Mouse (Mus musculus): Measurements from ENCODE around the gene St14. TPM values are rescaled to one million over a fixed set of nuclear protein-coding genes. Genes with fewer than 3 reads are reported as not detected.

Gene St14
- polyA plus RNA-seq, 1 experiment from 2014 or later, result 2.7 TPM

GRCm38 (mm10) chr9:31163327-31163726 lies 31.7 kb upstream of the St14 start:
- H3K9me3 ChIP-seq (ENCODE audit: control insufficient read depth, low read length), result no peaks in the 10 kb centered on the region
- no peak overlapping the region for H3K9ac ChIP-seq (ENCODE audit: low read length)
- no peak for ATAC-seq (replicated peaks; ENCODE audit: low FRiP score)
- no peak for DNase-seq (ENCODE audit: low spot score)
- 97% methylated on average over 1 of the region's 1 CpGs for WGBS
- H3K27ac ChIP-seq (ENCODE audit: low read depth, low read length), result no peak overlapping the region
- no peaks in the 10 kb centered on the region for H3K4me1 ChIP-seq (replicated peaks; ENCODE audit: control insufficient read depth, insufficient read depth, low read length)
- H3K27me3 ChIP-seq (ENCODE audit: control insufficient read depth, insufficient read depth, low read length), result no peaks in the 10 kb centered on the region
- no peak overlapping the region for H3K4me2 ChIP-seq (ENCODE audit: low read depth, low read length, severe bottlenecking)
- H3K4me3 ChIP-seq (ENCODE audit: low read depth, low read length), result no peak overlapping the region
- peaks cover 10% of the 10 kb centered on the region; the same call in 1 of the 2 replicates for H3K36me3 ChIP-seq (ENCODE audit: control insufficient read depth, insufficient read depth, low read length)

- Histone ChIP-seq H3K36me3 (ENCODE audit: control insufficient read depth, insufficient read depth, low read length) (peaks cover 10% of the 10 kb centered on the region; the same call in 1 of the 2 replicates), H3K4me3 (ENCODE audit: low read depth, low read length) (no peak overlapping the region), H3K4me2 (ENCODE audit: low read depth, low read length, severe bottlenecking) (no peak overlapping the region), H3K4me1 (replicated peaks; ENCODE audit: control insufficient read depth, insufficient read depth, low read length) (no peaks in the 10 kb centered on the region), H3K9me3 (ENCODE audit: control insufficient read depth, low read length) (no peaks in the 10 kb centered on the region), H3K27me3 (ENCODE audit: control insufficient read depth, insufficient read depth, low read length) (no peaks in the 10 kb centered on the region), H3K27ac (ENCODE audit: low read depth, low read length) (no peak overlapping the region), H3K9ac (ENCODE audit: low read length) (no peak overlapping the region)
- 90% methylated on average over 1 of the region's 1 CpGs for WGBS
- DNase-seq (ENCODE audit: low spot score) (no peak), ATAC-seq (replicated peaks; ENCODE audit: low FRiP score) (no peak)
Observed at GRCm38 (mm10) chr9:31162911-31163310, 31.3 kb upstream of the St14 start.

GRCm38 (mm10) chr9:31159910-31160309 lies 28.3 kb upstream of the St14 start:
- Histone ChIP-seq H3K9me3 (ENCODE audit: control insufficient read depth, low read length) (no peaks in the 10 kb centered on the region), H3K4me1 (replicated peaks; ENCODE audit: control insufficient read depth, insufficient read depth, low read length) (no peaks in the 10 kb centered on the region), H3K4me2 (ENCODE audit: low read depth, low read length, severe bottlenecking) (no peak overlapping the region), H3K9ac (ENCODE audit: low read length) (no peak overlapping the region), H3K27me3 (ENCODE audit: control insufficient read depth, insufficient read depth, low read length) (no peaks in the 10 kb centered on the region), H3K27ac (ENCODE audit: low read depth, low read length) (no peak overlapping the region), H3K4me3 (ENCODE audit: low read depth, low read length) (no peak overlapping the region), H3K36me3 (ENCODE audit: control insufficient read depth, insufficient read depth, low read length) (peaks cover 10% of the 10 kb centered on the region; the same call in 1 of the 2 replicates)
- no peak for DNase-seq (ENCODE audit: low spot score)
- ATAC-seq (replicated peaks; ENCODE audit: low FRiP score), result no peak
- 84% methylated on average over 4 of the region's 4 CpGs for WGBS

GRCm38 (mm10) chr9:31156594-31156993 lies 24.9 kb upstream of the St14 start:
- ATAC-seq (replicated peaks; ENCODE audit: low FRiP score) (no peak), DNase-seq (ENCODE audit: low spot score) (no peak)
- H3K4me1 ChIP-seq (replicated peaks; ENCODE audit: control insufficient read depth, insufficient read depth, low read length), result no peaks in the 10 kb centered on the region
- peaks cover 10% of the 10 kb centered on the region; the same call in 1 of the 2 replicates for H3K36me3 ChIP-seq (ENCODE audit: control insufficient read depth, insufficient read depth, low read length)
- H3K4me3 ChIP-seq (ENCODE audit: low read depth, low read length), result no peak overlapping the region
- H3K27ac ChIP-seq (ENCODE audit: low read depth, low read length), result no peak overlapping the region
- no peak overlapping the region for H3K9ac ChIP-seq (ENCODE audit: low read length)
- 94% methylated on average over 8 of the region's 8 CpGs for WGBS
- H3K27me3 ChIP-seq (ENCODE audit: control insufficient read depth, insufficient read depth, low read length), result no peaks in the 10 kb centered on the region
- H3K4me2 ChIP-seq (ENCODE audit: low read depth, low read length, severe bottlenecking), result no peak overlapping the region
- H3K9me3 ChIP-seq (ENCODE audit: control insufficient read depth, low read length), result no peaks in the 10 kb centered on the region

GRCm38 (mm10) chr9:31151050-31151449 lies 19.4 kb upstream of the St14 start:
- Histone ChIP-seq H3K27ac (ENCODE audit: low read depth, low read length) (no peak overlapping the region), H3K36me3 (ENCODE audit: control insufficient read depth, insufficient read depth, low read length) (no peaks in the 10 kb centered on the region; the same call in 1 of the 2 replicates), H3K4me2 (ENCODE audit: low read depth, low read length, severe bottlenecking) (no peak overlapping the region), H3K4me3 (ENCODE audit: low read depth, low read length) (no peak overlapping the region), H3K9me3 (ENCODE audit: control insufficient read depth, low read length) (no peaks in the 10 kb centered on the region), H3K27me3 (ENCODE audit: control insufficient read depth, insufficient read depth, low read length) (no peaks in the 10 kb centered on the region), H3K9ac (ENCODE audit: low read length) (no peak overlapping the region), H3K4me1 (replicated peaks; ENCODE audit: control insufficient read depth, insufficient read depth, low read length) (no peaks in the 10 kb centered on the region)
- ATAC-seq (replicated peaks; ENCODE audit: low FRiP score) (no peak), DNase-seq (ENCODE audit: low spot score) (no peak)
- WGBS, result 77% methylated on average over 2 of the region's 2 CpGs

GRCm38 (mm10) chr9:31148135-31148534 lies 16.5 kb upstream of the St14 start:
- DNase-seq (ENCODE audit: low spot score), result no peak
- Histone ChIP-seq H3K9me3 (ENCODE audit: control insufficient read depth, low read length) (no peaks in the 10 kb centered on the region), H3K9ac (ENCODE audit: low read length) (no peak overlapping the region), H3K4me2 (ENCODE audit: low read depth, low read length, severe bottlenecking) (no peak overlapping the region), H3K27me3 (ENCODE audit: control insufficient read depth, insufficient read depth, low read length) (no peaks in the 10 kb centered on the region), H3K36me3 (ENCODE audit: control insufficient read depth, insufficient read depth, low read length) (no peaks in the 10 kb centered on the region; the same call in 1 of the 2 replicates), H3K4me3 (ENCODE audit: low read depth, low read length) (no peak overlapping the region), H3K4me1 (replicated peaks; ENCODE audit: control insufficient read depth, insufficient read depth, low read length) (no peaks in the 10 kb centered on the region), H3K27ac (ENCODE audit: low read depth, low read length) (no peak overlapping the region)
- no peak for ATAC-seq (replicated peaks; ENCODE audit: low FRiP score)
- 92% methylated on average over 7 of the region's 7 CpGs for WGBS

- DNase-seq (ENCODE audit: low spot score) (no peak), ATAC-seq (replicated peaks; ENCODE audit: low FRiP score) (no peak)
- H3K9me3 ChIP-seq (ENCODE audit: control insufficient read depth, low read length), result no peaks in the 10 kb centered on the region
- H3K9ac ChIP-seq (ENCODE audit: low read length), result no peak overlapping the region
- no peaks in the 10 kb centered on the region for H3K4me1 ChIP-seq (replicated peaks; ENCODE audit: control insufficient read depth, insufficient read depth, low read length)
- H3K4me3 ChIP-seq (ENCODE audit: low read depth, low read length), result no peak overlapping the region
- WGBS, result 85% methylated on average over 7 of the region's 7 CpGs
- no peak overlapping the region for H3K27ac ChIP-seq (ENCODE audit: low read depth, low read length)
- H3K27me3 ChIP-seq (ENCODE audit: control insufficient read depth, insufficient read depth, low read length), result no peaks in the 10 kb centered on the region
- H3K4me2 ChIP-seq (ENCODE audit: low read depth, low read length, severe bottlenecking), result no peak overlapping the region
- no peaks in the 10 kb centered on the region; the same call in 1 of the 2 replicates for H3K36me3 ChIP-seq (ENCODE audit: control insufficient read depth, insufficient read depth, low read length)
Observed at GRCm38 (mm10) chr9:31145272-31145925, 13.7 kb upstream of the St14 start.

GRCm38 (mm10) chr9:31142924-31143323 lies 11.3 kb upstream of the St14 start:
- H3K9ac ChIP-seq (ENCODE audit: low read length), result no peak overlapping the region
- no peak overlapping the region for H3K27ac ChIP-seq (ENCODE audit: low read depth, low read length)
- no peaks in the 10 kb centered on the region for H3K4me1 ChIP-seq (replicated peaks; ENCODE audit: control insufficient read depth, insufficient read depth, low read length)
- ATAC-seq (replicated peaks; ENCODE audit: low FRiP score) (no peak), DNase-seq (ENCODE audit: low spot score) (no peak)
- no peaks in the 10 kb centered on the region for H3K27me3 ChIP-seq (ENCODE audit: control insufficient read depth, insufficient read depth, low read length)
- 62% methylated on average over 1 of the region's 1 CpGs for WGBS
- H3K4me2 ChIP-seq (ENCODE audit: low read depth, low read length, severe bottlenecking), result no peak overlapping the region
- no peak overlapping the region for H3K4me3 ChIP-seq (ENCODE audit: low read depth, low read length)
- H3K9me3 ChIP-seq (ENCODE audit: control insufficient read depth, low read length), result no peaks in the 10 kb centered on the region
- no peaks in the 10 kb centered on the region for H3K36me3 ChIP-seq (ENCODE audit: control insufficient read depth, insufficient read depth, low read length)

GRCm38 (mm10) chr9:31133131-31133530 lies 1.5 kb upstream of the St14 start:
- Histone ChIP-seq H3K27ac (ENCODE audit: low read depth, low read length) (no peak overlapping the region), H3K27me3 (ENCODE audit: control insufficient read depth, insufficient read depth, low read length) (peaks cover 38% of the 10 kb centered on the region), H3K9me3 (ENCODE audit: control insufficient read depth, low read length) (no peaks in the 10 kb centered on the region), H3K4me3 (ENCODE audit: low read depth, low read length) (no peak overlapping the region), H3K4me2 (ENCODE audit: low read depth, low read length, severe bottlenecking) (no peak overlapping the region), H3K36me3 (ENCODE audit: control insufficient read depth, insufficient read depth, low read length) (no peaks in the 10 kb centered on the region), H3K9ac (ENCODE audit: low read length) (no peak overlapping the region), H3K4me1 (replicated peaks; ENCODE audit: control insufficient read depth, insufficient read depth, low read length) (peaks cover 3% of the 10 kb centered on the region)
- DNase-seq (ENCODE audit: low spot score) (no peak), ATAC-seq (replicated peaks; ENCODE audit: low FRiP score) (no peak)
- 82% methylated on average over 5 of the region's 5 CpGs for WGBS
